Mouse (Mus musculus): ENCODE results near the gene Gapvd1.

Gene Gapvd1

DNA sequence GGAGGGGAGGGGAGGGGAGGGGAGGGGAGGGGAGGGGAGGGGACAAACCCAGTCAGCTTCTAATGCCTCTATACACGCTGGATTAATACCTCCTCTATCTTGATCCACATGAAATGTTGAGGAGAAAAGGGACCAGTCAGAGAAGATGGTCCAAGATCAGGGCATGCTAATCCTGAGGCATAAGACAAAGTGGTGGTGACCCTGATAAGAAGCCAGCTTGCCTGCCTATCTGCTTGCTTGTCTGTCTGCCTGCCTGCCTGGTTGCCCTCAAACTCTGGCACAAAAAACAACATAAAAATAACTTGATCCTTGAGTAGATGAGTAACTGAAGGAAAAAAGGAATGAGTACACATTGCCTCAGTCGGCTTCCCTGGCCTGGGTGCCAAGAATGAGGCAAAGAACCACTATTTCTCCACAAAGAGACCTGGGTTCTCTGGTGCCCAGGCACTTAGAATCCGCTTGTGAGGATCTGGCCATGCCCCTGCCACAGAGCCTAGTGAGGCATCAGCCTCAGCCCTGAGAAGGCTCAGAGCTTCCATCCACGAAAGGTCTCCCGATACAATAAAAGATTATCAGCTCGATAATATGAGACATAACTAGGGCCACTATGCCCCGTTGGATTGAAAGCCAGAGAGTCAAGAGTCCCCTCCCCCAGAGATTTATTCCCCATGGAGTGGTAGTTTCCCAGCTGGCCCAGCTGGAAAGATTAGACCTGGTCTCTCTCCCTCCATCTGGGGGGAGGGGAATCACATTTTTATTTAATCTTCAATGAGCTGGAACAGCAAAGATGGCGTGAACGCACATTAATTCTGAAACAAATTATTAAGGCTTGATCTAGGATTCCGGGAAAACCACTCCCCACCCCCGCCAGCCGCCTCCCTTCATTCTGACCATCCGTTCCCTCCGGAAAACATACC is 119.5 kb downstream of the Gapvd1 start:
- no peak for DNase-seq (ENCODE audit: extremely low spot score, low spot score)

DNA sequence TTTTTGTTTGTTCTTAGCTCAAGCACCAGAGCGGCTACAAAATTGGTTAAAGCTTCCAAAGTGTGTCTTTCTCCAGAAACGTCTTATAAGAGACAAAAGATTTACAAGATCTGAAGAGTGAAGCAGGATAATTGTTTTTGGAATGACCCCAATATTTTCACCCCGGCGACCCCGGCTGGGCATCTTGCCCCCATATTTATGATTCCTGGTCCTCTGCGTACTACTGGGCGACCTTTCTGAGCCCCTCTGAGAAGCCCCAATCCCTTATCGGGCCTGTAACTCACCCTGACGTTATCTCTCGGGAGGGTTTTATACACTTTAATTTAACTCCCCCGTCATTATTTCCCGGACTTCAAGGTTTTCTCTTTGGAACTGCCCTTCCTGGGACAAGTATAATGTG is 123.0 kb downstream of the Gapvd1 start:
- DNase-seq (ENCODE audit: extremely low spot score, low spot score), result no peak

DNA sequence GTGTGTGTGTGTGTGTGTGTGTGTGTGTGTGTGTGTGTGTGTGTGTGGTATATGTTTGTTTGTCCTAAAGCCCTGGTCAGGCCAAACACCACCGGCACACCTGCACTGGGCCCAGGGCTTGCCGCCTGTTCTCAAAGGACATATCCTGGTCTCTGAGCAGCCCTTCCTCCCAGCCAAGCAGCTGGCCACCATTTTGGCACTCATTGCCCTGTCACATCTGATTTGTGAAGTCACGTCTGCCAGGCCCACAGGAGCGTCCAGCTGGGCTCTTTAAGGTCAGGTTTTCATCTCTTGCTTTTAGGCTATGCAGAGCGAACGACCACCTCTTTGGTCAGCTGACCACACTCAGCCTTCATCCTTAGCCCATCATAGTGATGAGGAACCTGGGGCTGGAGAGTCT is 124.6 kb downstream of the Gapvd1 start:
- DNase-seq (ENCODE audit: extremely low spot score, low spot score), result no peak

DNA sequence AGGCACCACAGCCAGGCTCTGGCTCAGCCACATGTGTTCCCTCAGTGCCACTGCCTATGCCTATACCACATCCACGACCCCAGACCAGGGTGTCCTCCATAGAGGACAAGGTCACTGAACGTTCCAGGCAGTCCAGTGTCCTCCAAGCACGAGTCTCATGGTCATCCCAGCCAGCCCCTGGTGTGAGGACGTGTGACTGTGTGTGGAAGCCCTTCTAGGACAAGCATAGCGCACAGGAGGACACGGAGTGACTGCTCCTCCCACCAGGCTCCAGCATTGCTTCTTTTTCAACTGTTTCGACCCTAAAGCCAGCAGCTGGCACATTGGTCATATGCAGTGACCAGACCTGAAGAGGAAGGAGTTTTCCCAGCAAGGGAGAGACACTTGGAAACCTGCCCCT is 125.3 kb downstream of the Gapvd1 start:
- no peak for DNase-seq (ENCODE audit: extremely low spot score, low spot score)

DNA sequence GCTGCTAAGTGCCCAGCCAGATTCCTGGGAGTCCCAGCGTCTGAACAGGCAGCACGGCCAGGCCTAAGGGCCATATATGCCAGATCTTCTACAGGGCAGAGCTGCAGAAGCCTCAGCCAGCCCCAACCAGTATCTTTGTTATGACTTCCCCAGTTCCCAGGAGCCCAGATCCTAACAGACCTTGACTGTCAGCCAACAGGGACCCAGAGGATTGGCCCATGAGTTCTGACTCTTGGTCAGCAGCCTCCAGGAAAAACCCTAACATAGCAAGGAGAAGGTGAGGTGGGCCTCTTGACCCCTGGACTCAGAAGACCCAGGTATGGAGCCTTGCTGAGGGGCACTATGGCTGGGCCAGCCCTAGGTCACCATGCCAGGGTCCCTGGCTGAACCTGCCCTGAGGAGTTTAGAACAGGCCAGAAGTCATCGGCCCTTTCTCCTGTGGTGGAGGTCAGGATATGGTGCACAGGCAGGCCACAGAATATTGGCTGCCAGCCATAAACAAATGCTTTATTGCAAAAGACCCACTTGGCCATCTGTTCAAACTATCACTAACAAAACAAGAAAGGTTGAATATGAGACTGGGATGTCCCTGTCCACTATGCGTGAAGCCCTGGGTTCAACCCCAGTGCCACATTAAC is 126.0 kb downstream of the Gapvd1 start:
- no peak for DNase-seq (ENCODE audit: extremely low spot score, low spot score)

DNA sequence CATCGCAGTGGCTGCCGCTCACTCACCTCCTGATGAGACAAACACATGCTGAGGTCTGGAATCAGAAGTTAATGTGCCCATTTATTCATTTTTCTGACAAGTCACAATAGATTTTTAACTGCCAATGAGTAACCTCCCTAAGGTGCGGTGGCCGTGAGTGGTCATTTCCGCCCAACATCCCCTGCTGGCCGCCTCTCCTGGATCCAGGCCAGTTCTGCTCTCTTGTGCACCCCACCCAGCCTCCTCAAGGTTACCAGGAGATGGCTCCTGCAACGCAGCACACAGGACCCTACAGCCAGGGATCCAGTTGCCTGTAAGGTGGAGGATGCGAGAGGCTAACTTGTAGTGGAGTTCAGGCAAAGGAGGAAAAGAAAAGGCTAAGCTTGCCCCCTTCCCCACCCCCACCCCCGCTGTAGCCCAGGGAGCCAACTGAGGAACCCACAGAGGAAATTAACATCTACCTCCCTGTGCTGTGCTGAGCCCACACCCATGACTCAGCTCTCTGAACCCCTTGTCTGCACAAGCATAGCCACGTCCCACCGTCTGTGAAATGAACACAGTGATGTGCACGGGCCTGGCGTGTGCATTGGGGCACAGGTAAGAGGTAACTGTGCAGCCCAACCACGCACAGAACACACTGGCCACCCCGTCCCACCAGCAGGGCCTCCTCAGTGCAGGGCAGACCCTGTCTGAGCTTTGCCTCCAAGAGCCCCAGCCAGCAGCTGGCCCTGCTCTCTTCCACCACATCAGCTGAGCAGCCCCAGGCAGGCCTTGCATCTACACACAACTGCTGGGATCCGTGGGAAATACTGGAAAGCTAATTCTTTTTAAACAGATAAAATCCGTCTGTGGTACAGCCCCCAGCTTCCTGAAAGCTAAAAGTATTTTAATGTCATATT is 127.5 kb downstream of the Gapvd1 start:
- no peak for DNase-seq (ENCODE audit: extremely low spot score, low spot score)
